Mouse (Mus musculus): ENCODE measurements around the gene Tbca. TPM values are rescaled to one million over a fixed set of nuclear protein-coding genes. Genes with fewer than 3 reads are reported as not detected.

Tbca gene
- total and polyA plus RNA-seq, 2 experiments from 2014 or later, result 348 to 375 TPM

DNA sequence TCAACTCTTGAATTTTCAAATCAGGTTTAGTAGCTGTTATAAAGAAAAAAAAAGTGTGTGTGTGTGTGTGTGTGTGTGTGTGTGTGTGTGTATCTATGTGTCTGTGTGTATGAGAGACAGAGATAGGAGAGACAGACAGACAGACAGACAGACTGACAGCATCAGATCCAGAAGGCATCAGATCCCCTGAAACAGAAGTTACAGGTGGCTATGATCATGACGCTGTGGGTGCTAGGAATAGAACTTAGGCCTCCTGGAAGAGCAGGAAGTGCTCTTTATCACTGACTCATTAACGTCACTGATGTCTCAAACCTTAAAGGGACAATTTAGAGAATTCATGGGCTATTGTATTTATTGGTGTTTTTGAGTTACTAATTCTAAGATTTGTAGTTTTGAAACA is 32.2 kb downstream of the Tbca start:
- Histone ChIP-seq H3K4me1 (ENCODE audit: insufficient read depth) (no peaks in the 10 kb centered on the region), H3K4me3 (ENCODE audit: low read depth, low read length) (no peak overlapping the region), H3K9ac (no peak overlapping the region), H3K9me3 (ENCODE audit: low read length) (no peaks in the 10 kb centered on the region), H3K4me2 (ENCODE audit: low read depth) (no peak overlapping the region), H3K36me3 (ENCODE audit: insufficient read depth) (no peaks in the 10 kb centered on the region), H3K27me3 (ENCODE audit: insufficient read depth, low read length) (no peaks in the 10 kb centered on the region), H3K27ac (ENCODE audit: low read depth, low read length) (no peak overlapping the region)
- no peak for TF ChIP-seq CTCF (IDR thresholded peaks at IDR 0.05; ENCODE audit: low read depth)
- no peak for ATAC-seq
- DNase-seq, result no peak
- WGBS, result 45% methylated on average over 2 of the region's 2 CpGs

DNA sequence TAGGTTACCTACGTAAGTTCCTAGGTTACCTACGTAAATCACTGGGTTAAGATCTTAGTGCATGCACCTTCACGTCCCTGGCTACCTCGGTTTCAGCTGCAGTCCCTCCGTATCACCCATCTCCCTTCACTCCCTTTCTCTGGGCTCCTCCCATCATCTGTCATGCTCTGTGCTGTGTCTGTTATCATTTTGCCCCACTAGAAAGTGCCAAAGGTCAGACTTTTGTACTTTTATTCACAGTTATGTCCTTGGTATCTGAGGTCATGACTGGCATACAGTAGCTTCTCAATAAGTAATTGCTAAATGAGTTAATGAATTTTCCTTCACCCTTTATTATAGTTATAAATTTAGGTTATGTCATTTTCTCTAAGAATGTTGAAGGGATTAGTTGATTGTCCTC is 37.7 kb downstream of the Tbca start:
- no peak for TF ChIP-seq CTCF (IDR thresholded peaks at IDR 0.05; ENCODE audit: low read depth)
- Histone ChIP-seq H3K9ac (no peak overlapping the region), H3K27ac (ENCODE audit: low read depth, low read length) (no peak overlapping the region), H3K9me3 (ENCODE audit: low read length) (no peaks in the 10 kb centered on the region), H3K4me2 (ENCODE audit: low read depth) (no peak overlapping the region), H3K4me3 (ENCODE audit: low read depth, low read length) (no peak overlapping the region), H3K4me1 (ENCODE audit: insufficient read depth) (no peaks in the 10 kb centered on the region), H3K36me3 (ENCODE audit: insufficient read depth) (no peaks in the 10 kb centered on the region), H3K27me3 (ENCODE audit: insufficient read depth, low read length) (no peaks in the 10 kb centered on the region)
- ATAC-seq (no peak), DNase-seq (no peak)
- WGBS, result 95% methylated on average over 5 of the region's 5 CpGs

GRCm38 (mm10) chr13:94826986-94827385 is 38.3 kb downstream of the Tbca start:
- Histone ChIP-seq H3K36me3 (ENCODE audit: insufficient read depth) (no peaks in the 10 kb centered on the region), H3K4me2 (ENCODE audit: low read depth) (no peak overlapping the region), H3K4me1 (ENCODE audit: insufficient read depth) (no peaks in the 10 kb centered on the region), H3K27me3 (ENCODE audit: insufficient read depth, low read length) (no peaks in the 10 kb centered on the region), H3K4me3 (ENCODE audit: low read depth, low read length) (no peak overlapping the region), H3K27ac (ENCODE audit: low read depth, low read length) (no peak overlapping the region), H3K9me3 (ENCODE audit: low read length) (no peaks in the 10 kb centered on the region), H3K9ac (no peak overlapping the region)
- no peak for DNase-seq
- no peak for TF ChIP-seq CTCF (IDR thresholded peaks at IDR 0.05; ENCODE audit: low read depth)
- 87% methylated on average over 2 of the region's 2 CpGs for WGBS
- no peak for ATAC-seq

GRCm38 (mm10) chr13:94827847-94828246 is 39.1 kb downstream of the Tbca start:
- no peak for TF ChIP-seq CTCF (IDR thresholded peaks at IDR 0.05; ENCODE audit: low read depth)
- no peak for ATAC-seq
- H3K9me3 ChIP-seq (ENCODE audit: low read length), result no peaks in the 10 kb centered on the region
- H3K36me3 ChIP-seq (ENCODE audit: insufficient read depth), result peaks cover 5% of the 10 kb centered on the region; the same call in 1 of the 2 replicates
- H3K9ac ChIP-seq, result no peak overlapping the region
- no peaks in the 10 kb centered on the region for H3K27me3 ChIP-seq (ENCODE audit: insufficient read depth, low read length)
- no peak overlapping the region for H3K4me2 ChIP-seq (ENCODE audit: low read depth)
- H3K4me3 ChIP-seq (ENCODE audit: low read depth, low read length), result no peak overlapping the region
- no peak for DNase-seq
- H3K27ac ChIP-seq (ENCODE audit: low read depth, low read length), result no peak overlapping the region
- WGBS, result 39% methylated on average over 2 of the region's 2 CpGs
- H3K4me1 ChIP-seq (ENCODE audit: insufficient read depth), result no peaks in the 10 kb centered on the region

- no peaks in the 10 kb centered on the region for H3K4me1 ChIP-seq (ENCODE audit: insufficient read depth)
- H3K4me2 ChIP-seq (ENCODE audit: low read depth), result no peak overlapping the region
- H3K9me3 ChIP-seq (ENCODE audit: low read length), result no peaks in the 10 kb centered on the region
- H3K36me3 ChIP-seq (ENCODE audit: insufficient read depth), result peaks cover 27% of the 10 kb centered on the region
- ATAC-seq (no peak), DNase-seq (no peak)
- H3K4me3 ChIP-seq (ENCODE audit: low read depth, low read length), result no peak overlapping the region
- no peak for TF ChIP-seq CTCF (IDR thresholded peaks at IDR 0.05; ENCODE audit: low read depth)
- no peak overlapping the region for H3K27ac ChIP-seq (ENCODE audit: low read depth, low read length)
- WGBS, result 55% methylated on average over 5 of the region's 5 CpGs
- H3K9ac ChIP-seq, result no peak overlapping the region
- H3K27me3 ChIP-seq (ENCODE audit: insufficient read depth, low read length), result no peaks in the 10 kb centered on the region
Observed at GRCm38 (mm10) chr13:94838047-94838720, 49.5 kb downstream of the Tbca start.

GRCm38 (mm10) chr13:94838756-94839337 is 50.1 kb downstream of the Tbca start:
- no peaks in the 10 kb centered on the region for H3K27me3 ChIP-seq (ENCODE audit: insufficient read depth, low read length)
- no peak overlapping the region for H3K4me2 ChIP-seq (ENCODE audit: low read depth)
- WGBS, result 66% methylated on average over 8 of the region's 8 CpGs
- H3K9ac ChIP-seq, result no peak overlapping the region
- no peak for TF ChIP-seq CTCF (IDR thresholded peaks at IDR 0.05; ENCODE audit: low read depth)
- H3K4me1 ChIP-seq (ENCODE audit: insufficient read depth), result no peaks in the 10 kb centered on the region
- no peak overlapping the region for H3K4me3 ChIP-seq (ENCODE audit: low read depth, low read length)
- ATAC-seq (peak; percentile 38), DNase-seq (peak; percentile 12)
- peaks cover 23% of the 10 kb centered on the region for H3K36me3 ChIP-seq (ENCODE audit: insufficient read depth)
- no peaks in the 10 kb centered on the region for H3K9me3 ChIP-seq (ENCODE audit: low read length)
- H3K27ac ChIP-seq (ENCODE audit: low read depth, low read length), result no peak overlapping the region

- TF ChIP-seq CTCF (IDR thresholded peaks at IDR 0.05; ENCODE audit: low read depth), result no peak
- Histone ChIP-seq H3K4me2 (ENCODE audit: low read depth) (no peak overlapping the region), H3K4me1 (ENCODE audit: insufficient read depth) (no peaks in the 10 kb centered on the region), H3K9me3 (ENCODE audit: low read length) (no peaks in the 10 kb centered on the region), H3K4me3 (ENCODE audit: low read depth, low read length) (no peak overlapping the region), H3K9ac (no peak overlapping the region), H3K36me3 (ENCODE audit: insufficient read depth) (peaks cover 20% of the 10 kb centered on the region), H3K27ac (ENCODE audit: low read depth, low read length) (no peak overlapping the region), H3K27me3 (ENCODE audit: insufficient read depth, low read length) (no peaks in the 10 kb centered on the region)
- WGBS, result 61% methylated on average over 5 of the region's 5 CpGs
- no peak for DNase-seq
- ATAC-seq, result no peak
Observed at GRCm38 (mm10) chr13:94843236-94843635, 54.5 kb downstream of the Tbca start.
